Mouse (Mus musculus) C2C12 (cell line): ENCODE measurements around the gene Ccl9. TPM values are rescaled to one million over a fixed set of nuclear protein-coding genes. Genes with fewer than 3 reads are reported as not detected.

ENCODE experiments used
- H3K27me3 ChIP-seq: one replicate; pipeline ENCODE4 v1.6.1; 2011; ENCODE audit not compliant: control insufficient read depth, insufficient read depth, insufficient read length
- H3K36me3 ChIP-seq: one replicate; pipeline ENCODE4 v1.6.1; 2011; ENCODE audit not compliant: control insufficient read depth, insufficient read depth
- H3K4me3 ChIP-seq: one replicate; pipeline ENCODE4 v1.5.1; 2011; ENCODE audit warnings: mild to moderate bottlenecking, control low read depth; ENCODE audit not compliant: poor library complexity, insufficient read depth, severe bottlenecking
- H3K79me2 ChIP-seq: one replicate; pipeline ENCODE4 v1.6.1; 2011; ENCODE audit not compliant: control insufficient read depth, insufficient read depth
- H3K79me3 ChIP-seq: one replicate; pipeline ENCODE4 v1.6.1; 2011; ENCODE audit warnings: low read depth, control low read depth
- H3ac ChIP-seq: one replicate; pipeline ENCODE3; 2011; ENCODE audit warnings: low read depth; ENCODE audit not compliant: control insufficient read depth, insufficient read length
- CEBPB ChIP-seq: IDR thresholded peaks from one replicate; pipeline ENCODE4 v1.6.1; 2011; ENCODE audit warnings: low read depth, mild to moderate bottlenecking, control low read depth, moderate library complexity
- CTCF ChIP-seq: IDR thresholded peaks from one replicate; pipeline ENCODE4 v1.5.1; 2011; ENCODE audit not compliant: control insufficient read depth, insufficient read depth, insufficient read length
- FOSL1 ChIP-seq: IDR thresholded peaks from one replicate; pipeline ENCODE4 v1.8.0; 2011; ENCODE audit warnings: mild to moderate bottlenecking, low read length; ENCODE audit not compliant: poor library complexity, insufficient read depth, severe bottlenecking
- MAX ChIP-seq: IDR thresholded peaks from one replicate; pipeline ENCODE4 v1.6.1; 2011; ENCODE audit warnings: mild to moderate bottlenecking, control low read depth
- MYOD1 ChIP-seq: IDR thresholded peaks from one replicate; pipeline ENCODE4 v1.6.1; 2011; ENCODE audit warnings: low read depth; ENCODE audit not compliant: control insufficient read depth, insufficient read length
- MYOG ChIP-seq: IDR thresholded peaks from one replicate; pipeline ENCODE4 v1.6.1; 2011; ENCODE audit not compliant: control insufficient read depth, insufficient read length; ENCODE audit errors: extremely low read depth
- USF1 ChIP-seq: IDR thresholded peaks from one replicate; pipeline ENCODE4 v1.6.1; 2011; ENCODE audit warnings: low read depth, mild to moderate bottlenecking, control low read depth, moderate library complexity
- polyA plus RNA-seq: library from polyadenylated mRNA; unstranded; fragments of >200 nt; fragmentation: generic; extraction: Trizol; gene quantifications from one replicate; pipeline ENCODE4 v1.2.1, GENCODE M21; 2012; ENCODE audit warnings: missing spikeins

The Ccl9 gene
- polyA plus RNA-seq, 1 experiment = 2.5 TPM

- Histone ChIP-seq H3K27me3 (peaks cover 3% of the 10 kb centered on the region), H3K79me3 (no peaks in the 10 kb centered on the region), H3K36me3 (no peaks in the 10 kb centered on the region), H3K4me3 (no peak overlapping the region), H3K79me2 (no peaks in the 10 kb centered on the region), H3ac (no peak overlapping the region)
- TF ChIP-seq MYOG = no peak
- TF ChIP-seq MYOD1 = no peak
- TF ChIP-seq CEBPB = no peak
- no peak for TF ChIP-seq FOSL1
- no peak for TF ChIP-seq USF1
- no peak for TF ChIP-seq CTCF
- TF ChIP-seq MAX = no peak
These were observed 19.4 kb upstream of the Ccl9 start for GRCm38 (mm10) chr11:83597796-83598195.

GRCm38 (mm10) chr11:83595669-83596455 is 17.4 kb upstream of the Ccl9 start:
- Histone ChIP-seq H3ac (no peak overlapping the region), H3K27me3 (peaks cover 3% of the 10 kb centered on the region), H3K79me3 (no peaks in the 10 kb centered on the region), H3K4me3 (no peak overlapping the region), H3K36me3 (no peaks in the 10 kb centered on the region), H3K79me2 (no peaks in the 10 kb centered on the region)
- TF ChIP-seq FOSL1 (no peak), CTCF (no peak), MYOD1 (no peak), CEBPB (no peak), USF1 (no peak), MAX (no peak), MYOG (no peak)

DNA sequence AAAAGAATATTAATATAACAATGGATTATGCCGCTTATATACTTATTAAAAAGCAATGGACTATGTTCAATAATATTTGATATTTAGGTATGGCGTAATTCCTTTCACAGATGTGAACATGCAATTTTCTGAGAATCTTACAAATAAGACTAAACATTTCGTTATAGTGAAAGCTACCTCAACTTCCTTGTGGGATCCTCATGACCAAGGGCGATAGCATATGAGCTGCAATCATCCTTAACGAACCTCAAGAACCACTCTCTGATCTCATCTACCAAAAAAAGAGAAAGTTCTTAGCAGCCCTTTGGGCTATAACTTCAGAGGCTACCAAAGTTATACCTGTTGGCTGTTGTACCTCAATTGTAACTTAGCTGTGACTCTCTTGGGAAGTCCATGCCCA is 15.0 kb upstream of the Ccl9 start:
- no peaks in the 10 kb centered on the region for H3K79me3 ChIP-seq

DNA sequence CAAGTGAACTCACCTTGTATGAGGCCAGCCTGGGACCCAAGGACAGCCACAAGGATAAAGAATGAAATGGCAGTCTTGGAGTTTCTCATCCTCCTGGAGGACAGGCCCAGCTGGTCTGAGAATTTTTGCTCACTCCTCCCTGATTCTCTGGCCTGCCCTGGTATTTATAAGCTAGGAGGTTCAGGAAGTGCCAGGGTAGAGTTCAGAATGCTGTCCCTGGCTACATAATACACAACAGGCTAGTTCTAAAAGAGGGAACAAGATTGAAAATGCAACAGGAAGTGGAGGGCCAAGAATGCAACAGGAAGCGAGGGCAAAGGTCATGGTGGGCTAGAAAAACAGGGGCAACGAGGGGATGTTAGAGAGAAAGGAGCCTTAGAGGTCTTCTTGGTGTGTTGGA is 14.4 kb upstream of the Ccl9 start, which contains the start of gene Ccl6:
TSS of gene Ccl6 (minus strand) at position 235 of the 400 bp plus-strand sequence.
- Histone ChIP-seq H3ac (no peak within 1 kb of the TSS), H3K27me3 (peaks cover 3% of the 10 kb centered on the region), H3K79me3 (no peaks in the 10 kb centered on the region), H3K79me2 (no peaks in the 10 kb centered on the region), H3K4me3 (no peak within 1 kb of the TSS), H3K36me3 (no peaks in the 10 kb centered on the region)
- no peak for TF ChIP-seq CTCF

More for the DNA sequence above, 15.0 kb upstream of the Ccl9 start:
- H3K27me3 ChIP-seq = peaks cover 3% of the 10 kb centered on the region
- TF ChIP-seq MYOG = no peak
- TF ChIP-seq MYOD1 = no peak
- TF ChIP-seq FOSL1 = no peak
- no peak for TF ChIP-seq USF1
- TF ChIP-seq CEBPB = no peak
- TF ChIP-seq CTCF = no peak
- TF ChIP-seq MAX = no peak
- H3ac ChIP-seq = no peak overlapping the region
- no peaks in the 10 kb centered on the region for H3K36me3 ChIP-seq
- no peaks in the 10 kb centered on the region for H3K79me2 ChIP-seq
- H3K4me3 ChIP-seq = no peak overlapping the region

GRCm38 (mm10) chr11:83584232-83584631 is 5.8 kb upstream of the Ccl9 start:
- Histone ChIP-seq H3K4me3 (no peak overlapping the region), H3K79me2 (no peaks in the 10 kb centered on the region)
- no peak for TF ChIP-seq CEBPB

GRCm38 (mm10) chr11:83583450-83583754 is 5.0 kb upstream of the Ccl9 start:
- no peaks in the 10 kb centered on the region for H3K27me3 ChIP-seq
- no peaks in the 10 kb centered on the region for H3K79me3 ChIP-seq
- H3ac ChIP-seq = no peak overlapping the region
- H3K79me2 ChIP-seq = no peaks in the 10 kb centered on the region
- TF ChIP-seq CTCF (no peak), CEBPB (peak; percentile 39)
- H3K36me3 ChIP-seq = no peaks in the 10 kb centered on the region
- H3K4me3 ChIP-seq = no peak overlapping the region

More at GRCm38 (mm10) chr11:83584232-83584631, 5.8 kb upstream of the Ccl9 start:
- no peaks in the 10 kb centered on the region for H3K27me3 ChIP-seq
- no peaks in the 10 kb centered on the region for H3K36me3 ChIP-seq
- H3K79me3 ChIP-seq = no peaks in the 10 kb centered on the region
- H3ac ChIP-seq = no peak overlapping the region
